Mouse (Mus musculus) adrenal gland, adult 18-20 months (tissue): Measurements from ENCODE around the gene Tfap4. TPM values are rescaled to one million over a fixed set of nuclear protein-coding genes. Genes with fewer than 3 reads are reported as not detected.

Source experiments
- total RNA-seq, 2 experiments: library from RNA; stranded (reverse); gene quantifications; 1 replicate in 1 of 2; 2 replicates in 1 of 2; pipeline ENCODE4 v1.2.3; 2021

The Tfap4 gene
- total RNA-seq, 2 experiments from 2014 or later: 5.1 to 5.7 TPM

Other genes starting within 250 kb of the Tfap4 start
- 10 to 100 TPM; 32.3 to 51.9 TPM for gene Adcy9, start 139.4 kb downstream of the Tfap4 start, total RNA-seq
- gene Srl, start 18.0 kb downstream of the Tfap4 start, total RNA-seq: 1 to 10 TPM; 7.3 to 8.3 TPM
- 10 to 100 TPM; 11.3 to 11.5 TPM for gene Glis2, start 34.9 kb upstream of the Tfap4 start, total RNA-seq
- 100 to 1,000 TPM; 117 to 118 TPM for gene Pam16, start 65.1 kb upstream of the Tfap4 start, total RNA-seq
- 10 to 100 TPM; 10.0 to 15.3 TPM for gene Vasn, start 80.1 kb upstream of the Tfap4 start, total RNA-seq
- gene Dnaja3, start 80.1 kb upstream of the Tfap4 start, total RNA-seq: 100 to 1,000 TPM; 132 to 145 TPM
- 10 to 100 TPM; 21.0 to 25.7 TPM for gene Coro7, start 119.9 kb upstream of the Tfap4 start, total RNA-seq
- gene Nmral1, start 159.5 kb upstream of the Tfap4 start, total RNA-seq: 1 to 10 TPM; 3.1 to 4.7 TPM
- gene Hmox2, start 166.5 kb upstream of the Tfap4 start, total RNA-seq: 10 to 100 TPM; 73.5 to 83.8 TPM
- gene Cdip1, start 230.4 kb upstream of the Tfap4 start, total RNA-seq: 100 to 1,000 TPM; 121 to 147 TPM